Mouse (Mus musculus) c-Kit-positive CD71-negative TER-119-negative erythroid progenitor cells, embryonic 14.5 days (primary cell): ENCODE measurements at regions not wholly inside any gene's neighbourhood (a gene's known extent, or its start where the extent isn't known, plus 50 kb on each side); places are given as distances from the start of the nearest gene placed in this dataset.

ENCODE experiments used
- DNase-seq: peaks from one replicate; pipeline ENCODE4 v3.0.0-alpha.2; 2013; ENCODE audit warnings: low read depth

DNA sequence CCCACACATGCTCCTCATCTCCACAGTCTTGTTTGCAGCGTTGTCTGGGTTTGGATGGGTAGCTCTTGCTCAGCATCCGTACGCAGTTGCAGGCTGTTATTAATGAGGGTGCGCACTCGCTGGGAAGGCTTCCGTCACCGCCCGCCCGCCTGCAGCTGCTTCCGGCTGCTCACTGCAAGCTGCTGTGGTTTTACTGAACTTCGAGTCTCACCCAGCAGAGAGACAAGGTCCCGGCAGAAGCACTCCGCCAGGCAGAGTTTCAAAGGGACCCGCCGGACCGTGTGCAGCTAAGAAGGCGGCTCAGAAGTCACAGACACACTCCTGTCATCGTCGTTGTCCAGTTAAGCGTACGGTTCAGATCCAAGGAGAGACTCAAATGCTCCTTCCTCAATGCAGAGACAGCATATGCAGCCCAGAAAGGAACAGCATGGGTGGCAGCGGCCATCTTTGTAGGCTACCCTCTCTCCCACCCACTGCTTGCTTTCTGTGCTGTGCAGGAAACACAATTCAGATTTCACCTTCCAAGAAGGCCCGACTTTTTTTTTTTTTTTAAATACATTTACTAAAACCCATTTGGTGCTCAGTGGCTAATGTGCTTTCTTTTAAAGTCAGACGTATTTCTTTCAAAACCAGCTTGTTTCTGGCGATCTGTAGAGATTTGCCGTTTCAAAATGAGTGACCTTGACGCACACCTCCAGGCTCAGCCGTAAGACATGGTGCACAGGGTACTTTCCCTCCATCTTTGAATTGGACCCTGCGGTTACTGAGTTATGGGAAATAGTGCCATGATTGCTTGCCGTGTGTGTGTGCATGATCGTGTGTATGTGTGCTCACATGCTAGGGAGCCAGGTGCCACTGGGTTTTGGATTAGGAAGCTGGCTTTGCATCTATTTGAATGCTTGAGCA, 169.2 kb upstream of the Map3k1 start:
- DNase-seq: peak; percentile 40

DNA sequence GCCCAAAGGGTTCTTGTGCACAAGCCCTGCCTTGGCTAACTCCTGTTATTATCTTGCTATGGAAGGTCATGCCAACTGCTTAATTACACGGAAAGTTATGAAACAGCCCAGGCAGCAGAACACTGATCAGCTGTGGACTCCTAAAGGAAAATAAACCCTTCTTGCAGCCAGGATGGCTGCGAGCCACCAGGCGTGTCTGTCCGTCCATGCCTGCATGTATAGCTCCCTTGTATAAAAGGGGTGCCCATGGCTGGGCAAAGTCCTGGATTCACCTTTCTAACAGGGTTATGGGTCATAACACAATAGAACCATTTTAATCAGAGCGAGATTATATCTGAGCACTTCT, 169.9 kb upstream of the Map3k1 start:
- DNase-seq: no peak

DNA sequence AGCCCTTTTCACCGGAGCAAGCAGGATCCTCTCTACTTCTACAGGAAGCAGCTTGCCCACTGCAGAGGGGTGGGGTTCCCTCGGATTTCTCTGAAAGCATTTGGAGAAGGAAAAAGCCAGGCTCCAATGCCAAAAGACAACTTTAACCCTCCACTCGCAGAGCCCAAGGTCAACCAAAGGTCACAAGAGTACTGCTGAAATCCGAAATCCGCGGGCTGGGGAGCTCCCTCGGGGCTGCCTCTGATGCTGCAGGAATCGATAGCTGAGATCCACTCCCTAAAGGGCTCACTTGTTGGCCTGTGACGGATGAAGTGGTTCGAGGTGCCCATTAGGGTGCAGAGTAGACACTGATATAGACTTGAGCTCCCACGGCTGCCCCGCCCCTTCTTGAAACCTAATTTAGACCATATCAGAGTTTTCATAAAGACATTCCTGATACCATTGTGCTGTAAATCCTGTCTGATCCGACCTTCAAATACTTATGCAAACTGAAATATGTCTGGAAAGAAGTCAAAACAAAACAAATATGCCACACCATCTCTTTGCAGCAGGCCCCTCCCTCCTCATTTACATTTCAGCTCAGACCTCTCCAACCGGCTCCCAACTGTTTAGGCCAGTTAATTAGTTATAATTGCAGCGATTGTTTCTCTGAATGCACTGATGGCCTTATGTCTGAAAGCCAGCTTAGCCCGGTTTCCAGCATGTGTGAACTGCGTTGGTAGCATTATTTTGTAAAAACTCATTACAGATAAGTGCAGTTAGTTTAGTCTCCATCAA, 170.8 kb upstream of the Map3k1 start:
- DNase-seq: no peak

GRCm38 (mm10) chr13:111980205-111980595, 171.4 kb upstream of the Map3k1 start:
- DNase-seq: no peak

DNA sequence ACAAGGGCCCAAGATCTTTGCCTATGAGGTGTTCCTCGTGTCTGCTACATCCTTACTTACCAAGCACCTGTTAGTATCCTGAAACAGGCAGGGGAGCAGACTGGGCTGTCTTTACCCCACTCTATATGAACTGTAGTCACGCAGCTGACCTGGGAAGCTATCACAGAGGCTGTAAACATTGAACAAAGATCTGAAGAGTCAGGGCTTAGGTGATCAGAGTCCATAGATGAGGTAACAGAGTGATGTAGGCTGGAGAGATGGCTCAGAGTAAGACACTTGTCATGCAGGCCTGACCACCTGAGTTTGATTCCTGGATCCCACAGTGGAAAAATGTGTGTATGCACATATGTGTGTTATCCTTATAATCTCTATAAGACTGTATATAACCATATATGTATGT, 172.3 kb upstream of the Map3k1 start:
- no peak for DNase-seq

DNA sequence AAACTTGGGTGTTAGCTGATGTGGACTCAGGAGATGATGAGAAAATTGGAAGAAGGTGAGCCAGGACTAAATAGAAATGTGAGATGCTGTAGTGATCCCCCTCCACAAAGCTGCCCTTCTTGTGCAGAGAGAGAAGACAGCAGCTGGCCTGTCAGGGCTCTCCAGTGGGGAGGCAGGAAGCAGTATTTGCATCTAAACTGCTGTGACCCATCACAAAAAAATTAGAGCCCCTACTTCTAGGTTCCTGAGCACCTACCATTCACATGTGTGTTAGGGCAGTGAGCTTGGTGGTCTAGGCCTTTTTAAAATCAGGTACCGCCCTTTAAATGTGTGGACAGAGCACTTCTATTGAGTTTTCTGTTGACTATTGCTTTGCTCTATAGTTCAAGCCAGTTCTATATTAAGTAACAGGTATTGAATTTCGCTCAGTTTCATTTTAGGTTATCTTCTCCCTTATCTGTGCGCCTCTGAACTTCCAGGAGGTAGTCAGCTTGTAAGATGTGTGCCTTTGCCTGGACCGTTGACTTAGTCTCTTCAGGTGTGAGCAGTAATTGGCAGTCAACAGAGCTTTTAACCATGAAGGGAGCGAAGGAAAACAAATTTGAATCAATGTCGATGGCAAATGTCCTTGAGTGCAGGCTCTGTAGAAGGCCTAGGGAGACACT, 174.1 kb upstream of the Map3k1 start:
- no peak for DNase-seq

GRCm38 (mm10) chr13:111984081-111984574, 175.3 kb upstream of the Map3k1 start:
- no peak for DNase-seq

DNA sequence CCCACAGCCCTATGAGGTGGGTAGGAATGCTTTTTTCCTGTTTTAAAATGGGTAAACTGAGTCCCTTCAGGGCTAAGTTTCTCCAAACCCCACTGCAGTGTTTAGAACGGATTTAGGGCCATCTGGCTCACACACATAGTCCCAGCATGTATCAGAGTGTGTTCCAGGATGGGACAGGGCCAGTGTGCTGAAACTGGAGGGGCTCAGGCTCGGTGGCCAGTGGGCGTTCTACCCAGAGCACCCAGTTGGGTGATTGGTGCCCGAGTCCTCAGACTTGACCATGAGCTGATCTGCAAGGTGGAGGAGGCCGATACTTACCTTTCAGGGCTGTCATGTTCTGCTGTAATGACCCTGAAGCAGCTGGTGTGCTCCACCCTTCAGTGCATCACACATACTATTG, 176.6 kb upstream of the Map3k1 start:
- no peak for DNase-seq

DNA sequence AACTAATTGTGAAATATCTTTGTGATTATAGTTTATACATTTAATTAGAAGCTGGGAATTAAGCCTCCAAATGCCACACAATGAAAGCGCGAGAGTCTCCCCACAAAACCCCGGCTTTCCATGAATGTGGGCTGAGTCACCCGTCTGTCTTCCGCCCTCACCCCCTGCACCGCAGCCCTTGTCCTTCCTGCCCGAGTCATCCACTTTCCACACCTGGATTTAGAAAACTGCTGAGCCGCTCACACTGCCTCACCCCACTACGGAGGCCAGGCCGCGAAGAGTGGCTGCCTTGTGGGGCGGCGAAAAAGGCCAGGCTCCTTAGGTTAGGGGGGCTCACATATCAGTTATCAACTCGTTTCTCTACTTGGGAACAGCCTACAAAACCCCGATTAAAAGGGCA, 177.9 kb upstream of the Map3k1 start:
- DNase-seq: no peak

DNA sequence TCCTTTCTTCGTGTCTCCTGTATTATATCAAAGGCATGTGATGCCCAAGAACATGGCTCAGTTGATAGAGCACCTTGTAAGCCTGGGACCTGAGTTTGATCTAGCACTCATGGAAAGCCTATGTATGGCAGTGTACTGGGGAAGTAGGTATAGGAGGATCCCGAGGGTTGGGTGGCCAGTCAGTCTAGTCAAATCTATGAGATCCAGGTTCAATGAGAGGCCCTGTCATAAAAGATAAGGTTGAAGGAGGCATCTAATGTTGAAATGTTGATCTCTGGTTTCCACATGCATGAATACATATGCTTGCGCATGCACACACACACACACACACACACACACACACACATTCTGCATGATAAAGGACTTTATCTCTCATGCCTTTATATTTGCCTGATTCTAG, 178.6 kb upstream of the Map3k1 start:
- DNase-seq: no peak

DNA sequence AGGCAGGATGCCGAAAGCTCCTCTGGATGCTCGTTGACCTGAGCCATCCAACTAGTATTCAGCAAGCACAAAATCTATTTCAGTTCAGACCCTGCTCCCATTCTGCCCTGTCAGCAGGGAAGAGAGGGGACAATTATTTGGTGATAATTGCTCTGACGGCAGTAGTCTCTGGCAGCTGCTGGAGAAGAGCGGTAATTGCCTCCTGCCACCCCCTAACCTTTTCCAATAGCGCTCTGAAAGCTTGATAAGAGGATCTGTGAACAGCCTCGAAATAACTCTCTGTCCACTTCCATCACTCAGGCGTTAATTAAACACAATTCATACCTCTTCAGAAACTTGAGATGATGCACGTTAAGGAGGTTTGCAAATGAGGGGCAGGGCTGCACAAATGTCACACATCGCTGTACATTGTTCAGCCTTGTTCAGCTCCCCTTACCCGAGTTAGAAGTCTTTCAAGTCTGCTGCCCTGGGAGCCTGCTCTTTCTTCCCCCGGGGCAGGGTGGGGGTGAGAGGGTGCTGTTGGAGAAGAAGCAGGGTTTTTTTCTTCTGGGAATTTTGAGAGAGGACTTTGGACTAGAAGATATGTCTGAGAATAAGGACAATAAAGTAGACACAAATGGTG, 182.2 kb upstream of the Map3k1 start:
- DNase-seq: no peak

GRCm38 (mm10) chr13:111992075-111992847, 183.5 kb upstream of the Map3k1 start:
- no peak for DNase-seq

DNA sequence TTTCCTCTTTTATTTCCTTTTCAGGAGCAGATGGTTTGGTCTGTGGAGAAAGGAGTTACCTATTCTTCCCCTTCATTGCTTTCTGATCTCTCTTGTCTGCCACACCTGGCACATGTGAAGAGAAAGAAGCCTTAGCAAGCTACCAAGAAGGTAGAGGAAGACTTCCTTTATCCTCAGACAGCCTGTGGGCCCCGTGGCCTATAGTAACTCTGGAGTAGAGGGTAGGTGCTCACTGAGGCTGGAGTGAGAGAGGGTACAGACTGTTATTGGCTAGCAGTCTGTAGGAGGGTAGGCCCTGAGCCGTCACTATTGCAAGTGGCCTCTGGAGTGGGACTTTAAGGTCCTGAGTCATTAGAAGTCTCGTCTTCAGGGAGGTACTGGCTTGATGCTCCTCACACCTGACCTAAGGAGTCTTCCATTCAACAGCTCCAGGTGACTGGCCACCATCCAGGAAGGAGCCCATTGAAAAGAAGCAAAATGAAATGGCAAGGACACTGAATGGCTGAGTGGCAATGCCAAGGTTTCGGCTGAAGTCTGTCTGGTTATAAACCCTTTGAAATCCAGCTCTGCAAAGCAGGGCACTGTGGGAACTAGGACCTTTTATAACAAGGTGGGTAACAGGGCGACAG, 186.2 kb upstream of the Map3k1 start:
- no peak for DNase-seq

- DNase-seq: no peak
Observed at GRCm38 (mm10) chr13:111995716-111996115, 186.9 kb upstream of the Map3k1 start.

- DNase-seq: no peak
Observed at GRCm38 (mm10) chr13:111996910-111997309, 188.1 kb upstream of the Map3k1 start.

GRCm38 (mm10) chr13:111997980-111998945, 189.5 kb upstream of the Map3k1 start:
- DNase-seq: no peak

DNA sequence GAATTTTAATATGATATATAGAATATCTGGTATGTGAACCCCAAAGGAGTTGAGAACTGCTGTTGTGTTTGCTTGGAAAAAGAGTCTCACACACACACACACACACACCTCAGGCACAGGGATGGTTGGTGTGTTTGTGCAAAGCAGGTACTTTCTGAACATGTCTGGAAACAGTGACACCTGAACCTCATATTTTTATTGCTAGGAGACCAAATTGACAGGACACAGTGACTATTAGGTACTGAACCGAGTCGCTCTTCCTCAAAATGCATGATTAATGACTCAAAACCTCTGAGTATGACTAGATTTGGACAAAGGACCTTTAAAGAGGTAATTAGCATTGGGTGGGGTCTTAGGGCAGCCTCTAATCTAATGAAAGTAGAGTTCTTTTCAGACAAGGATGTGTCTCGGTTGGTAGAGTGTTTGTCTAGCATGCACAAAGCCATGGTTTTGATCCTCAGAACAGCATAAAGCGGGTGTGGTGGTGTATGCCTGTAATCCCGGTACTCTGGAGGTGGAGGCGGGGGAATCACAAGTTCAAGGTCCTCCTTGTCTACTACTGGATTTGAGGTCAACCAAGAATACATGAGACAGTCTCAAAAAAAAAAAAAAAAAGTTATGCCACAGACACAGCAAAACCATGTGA, 191.0 kb upstream of the Map3k1 start:
- DNase-seq: no peak

- DNase-seq: no peak
Observed at GRCm38 (mm10) chr13:112000293-112000665, 191.5 kb upstream of the Map3k1 start.

DNA sequence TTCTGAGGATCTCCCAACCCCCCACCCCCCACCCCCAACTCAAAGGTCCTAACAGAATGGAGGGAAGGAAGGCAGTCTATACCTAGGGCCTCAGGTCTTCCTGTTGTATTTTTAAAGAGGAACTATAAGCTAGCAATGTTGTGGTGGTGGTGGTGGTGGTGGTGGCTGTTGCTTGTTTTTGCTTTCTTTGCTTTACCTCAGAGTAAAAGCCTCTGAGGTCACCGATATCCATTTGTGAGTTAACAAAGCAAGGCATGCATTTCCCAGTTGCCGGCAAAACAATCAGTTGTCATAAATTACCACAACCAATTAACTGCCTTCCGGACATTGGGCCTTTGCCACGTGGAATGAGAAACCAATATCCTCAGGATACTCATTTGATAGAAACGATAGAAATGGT, 191.9 kb upstream of the Map3k1 start:
- no peak for DNase-seq
